Mouse (Mus musculus) liver, embryonic 14.5 days (tissue): Measurements from ENCODE around the gene Gpr34. TPM values are rescaled to one million over a fixed set of nuclear protein-coding genes. Genes with fewer than 3 reads are reported as not detected.
A peak's percentile ranks its signal among the peaks of the same experiment; 100 is the strongest.

Experiments used
- ATAC-seq: fragments of 200-750 bp; cut with Nextera tagmentation; 2 replicates; pipeline ENCODE4 v1.8.0; 2017; ENCODE audit warnings: moderate number of reproducible peaks, mild to moderate bottlenecking, moderate library complexity; ENCODE audit not compliant: insufficient read depth
- DNase-seq, 3 experiments: peaks; one replicate each; pipeline ENCODE4 v3.0.0-alpha.2; 2012 to 2013; ENCODE audit warnings: low read depth in 3 of 3, low spot score in 3 of 3
- H3K27ac ChIP-seq: fragments of 300-500 bp; sonication (generic); 2 replicates; pipeline ENCODE4 v1.5.1; 2014; ENCODE audit warnings: moderate library complexity, mild to moderate bottlenecking, control low read depth, inconsistent platforms
- H3K27me3 ChIP-seq: fragments of 300-500 bp; sonication (generic); 2 replicates; pipeline ENCODE4 v1.6.1; 2014; ENCODE audit warnings: mild to moderate bottlenecking, low read length, moderate library complexity; ENCODE audit not compliant: control insufficient read depth, insufficient read depth
- H3K36me3 ChIP-seq: fragments of 300-500 bp; sonication (generic); replicated peaks from 2 replicates; pipeline ENCODE4 v1.6.1; 2014; ENCODE audit warnings: low read depth; ENCODE audit not compliant: control insufficient read depth, insufficient read depth
- H3K4me1 ChIP-seq, 2 experiments: fragments of 200-500 bp in 1 of 2; fragments of 300-500 bp in 1 of 2; sonication (generic) in 1 of 2; replicated peaks; 2 replicates each; pipeline ENCODE4 v1.6.1; 2012 to 2014; ENCODE audit warnings: antibody characterized with exemption in 1 of 2, inconsistent platforms in 1 of 2, low read length in 1 of 2; ENCODE audit not compliant: control insufficient read depth in 2 of 2, insufficient read depth in 2 of 2
- H3K4me2 ChIP-seq: fragments of 300-500 bp; sonication (generic); 2 replicates; pipeline ENCODE4 v1.6.1; 2014; ENCODE audit warnings: low read depth, mild to moderate bottlenecking, control low read depth, moderate library complexity
- H3K4me3 ChIP-seq, 2 experiments: fragments of 200-500 bp in 1 of 2; fragments of 300-500 bp in 1 of 2; sonication (generic) in 1 of 2; 2 replicates each; pipeline ENCODE4 v1.5.1; 2012 to 2014; ENCODE audit warnings: low read depth in 2 of 2, low read length in 2 of 2, mild to moderate bottlenecking in 2 of 2, control low read depth in 1 of 2, inconsistent platforms in 1 of 2, moderate library complexity in 1 of 2; ENCODE audit not compliant: insufficient read depth in 1 of 2
- H3K9ac ChIP-seq: fragments of 300-500 bp; sonication (generic); replicated peaks from 2 replicates; pipeline ENCODE4 v1.6.1; 2014; ENCODE audit warnings: mild to moderate bottlenecking, control low read depth, moderate library complexity
- H3K9me3 ChIP-seq: fragments of 300-500 bp; sonication (generic); 2 replicates; pipeline ENCODE4 v1.6.1; 2016; ENCODE audit warnings: low read length, mixed read lengths; ENCODE audit not compliant: control insufficient read depth
- CTCF ChIP-seq: IDR thresholded peaks from 2 replicates; pipeline ENCODE4 v1.5.1; 2016; ENCODE audit warnings: antibody characterized with exemption, low read depth, control low read depth
- EP300 ChIP-seq: IDR thresholded peaks from 2 replicates; pipeline ENCODE4 v1.6.1; 2016; ENCODE audit warnings: antibody characterized with exemption, low read depth
- WGBS: fragments of 180-500 bp; shearing (Covaris S2); extraction: QIAGEN DNeasy Blood & Tissue Kit; methylation state at CpG from one replicate; pipeline ENCODE4 v1.1.7; 2014; ENCODE audit not compliant: insufficient replicate concordance; 5-methylcytosine and 5-hydroxymethylcytosine counted together
- polyA plus RNA-seq, 2 experiments: library from polyadenylated mRNA; depleted of rRNA in 1 of 2; stranded (reverse) in 1 of 2; unstranded in 1 of 2; fragments of >200 nt; fragmentation: Nextera tagmentation in 1 of 2; extraction: Ambion mirVana in 1 of 2; gene quantifications; 2 replicates each; pipeline versions ENCODE4 v1.2.1 to v1.2.3; 2012 to 2014

The Gpr34 gene
- polyA plus RNA-seq, 2 experiments: 0.13 to 0.56 TPM

GRCm38 (mm10) chrX:13659201-13659890, 27.5 kb downstream of the Gpr34 start:
- Histone ChIP-seq H3K27ac (no peak overlapping the region), H3K4me1 (peaks cover 0 to 11% of the 10 kb centered on the region in 2 experiments; a peak in 2 of 4 replicates), H3K27me3 (no peaks in the 10 kb centered on the region), H3K9me3 (no peaks in the 10 kb centered on the region), H3K4me3 (no peak overlapping the region), H3K4me2 (no peak overlapping the region), H3K36me3 (no peaks in the 10 kb centered on the region), H3K9ac (no peak overlapping the region)
- TF ChIP-seq CTCF: no peak
- TF ChIP-seq EP300: no peak
- DNase-seq (no peak), ATAC-seq (no peak)
- whole genome bisulfite sequencing: 58% methylated on average over 4 of the region's 4 CpGs

GRCm38 (mm10) chrX:13661063-13661462, 29.2 kb downstream of the Gpr34 start, which contains the start of gene Gpr82:
Gpr82 (plus strand) TSS chrX:13661363.
- no peak within 1 kb of the TSS for H3K4me3 ChIP-seq
- no peaks in the 10 kb centered on the region for H3K27me3 ChIP-seq
- H3K4me2 ChIP-seq: no peak within 1 kb of the TSS
- H3K4me1 ChIP-seq: peaks cover 0 to 6% of the 10 kb centered on the region in 2 experiments; a peak in 2 of 4 replicates
- WGBS: 71% methylated on average over 5 of the region's 5 CpGs
- no peak within 1 kb of the TSS for H3K27ac ChIP-seq
- TF ChIP-seq CTCF: no peak
- no peak for TF ChIP-seq EP300
- H3K36me3 ChIP-seq: no peaks in the 10 kb centered on the region
- DNase-seq (no peak), ATAC-seq (no peak)
- no peaks in the 10 kb centered on the region for H3K9me3 ChIP-seq
- no peak within 1 kb of the TSS for H3K9ac ChIP-seq

- Histone ChIP-seq H3K27me3 (no peaks in the 10 kb centered on the region), H3K9me3 (no peaks in the 10 kb centered on the region), H3K36me3 (no peaks in the 10 kb centered on the region), H3K4me1 (peaks cover 0 to 4% of the 10 kb centered on the region in 2 experiments; a peak in 2 of 4 replicates), H3K4me3 (no peak overlapping the region), H3K9ac (no peak overlapping the region), H3K27ac (no peak overlapping the region), H3K4me2 (no peak overlapping the region)
- WGBS: 22% methylated on average over 5 of the region's 5 CpGs
- DNase-seq (peak in 2 of 3 experiments; percentile 27 to 31), ATAC-seq (peak; percentile 74)
- TF ChIP-seq EP300: peak; percentile 79
- no peak for TF ChIP-seq CTCF
These were observed 37.0 kb downstream of the Gpr34 start for GRCm38 (mm10) chrX:13668867-13669266.

DNA sequence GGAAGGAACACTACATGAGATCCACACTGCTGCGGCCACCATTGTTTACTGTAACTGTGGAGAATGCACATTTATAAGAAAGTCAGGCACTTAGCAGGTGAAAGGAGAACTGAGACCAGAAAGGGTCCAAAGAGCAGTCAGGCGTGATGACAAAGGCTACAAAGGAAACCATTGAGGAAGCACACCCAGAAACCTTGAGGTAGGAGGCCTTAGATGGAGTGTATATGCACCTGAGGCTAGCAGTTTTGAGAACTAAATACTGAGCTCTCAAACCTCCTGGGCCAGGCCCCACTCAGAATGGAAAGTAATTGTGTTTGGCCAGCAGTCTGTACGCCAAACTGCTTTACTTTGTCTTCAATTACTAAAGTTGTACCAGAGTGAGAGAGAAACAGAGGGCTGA, 38.5 kb downstream of the Gpr34 start:
- Histone ChIP-seq H3K9me3 (no peaks in the 10 kb centered on the region), H3K4me2 (no peak overlapping the region), H3K4me1 (peaks cover 0 to 4% of the 10 kb centered on the region in 2 experiments; a peak in 2 of 4 replicates), H3K36me3 (no peaks in the 10 kb centered on the region), H3K9ac (no peak overlapping the region), H3K4me3 (no peak overlapping the region), H3K27me3 (no peaks in the 10 kb centered on the region), H3K27ac (no peak overlapping the region)
- WGBS: 71% methylated on average over 3 of the region's 3 CpGs
- ATAC-seq (no peak), DNase-seq (no peak)
- no peak for TF ChIP-seq EP300
- no peak for TF ChIP-seq CTCF

DNA sequence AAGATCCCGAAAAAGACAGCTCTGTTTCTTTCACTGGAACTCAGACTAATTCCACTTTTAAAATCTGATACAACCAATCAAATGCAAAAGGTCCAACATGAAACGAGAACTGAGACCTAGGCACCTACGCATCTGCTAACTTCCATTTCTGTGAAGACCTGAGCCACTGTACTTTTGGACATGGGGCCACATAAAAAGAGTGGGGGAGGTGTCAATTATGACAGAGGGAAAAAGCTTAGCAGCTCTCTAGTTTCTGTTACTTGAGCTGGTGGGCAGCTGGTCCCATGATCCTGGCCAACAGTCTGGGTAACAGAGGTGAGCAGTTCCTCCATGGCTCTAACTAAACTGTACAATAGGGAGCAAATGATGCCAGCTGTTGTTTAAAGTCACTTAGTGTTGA, 41.1 kb downstream of the Gpr34 start:
- no peak for DNase-seq
- ATAC-seq: no peak
- no peaks in the 10 kb centered on the region for H3K9me3 ChIP-seq
- no peak overlapping the region for H3K4me3 ChIP-seq
- H3K9ac ChIP-seq: no peak overlapping the region
- no peak overlapping the region for H3K27ac ChIP-seq
- peaks cover 0 to 4% of the 10 kb centered on the region in 2 experiments; a peak in 2 of 4 replicates for H3K4me1 ChIP-seq
- no peak for TF ChIP-seq CTCF
- TF ChIP-seq EP300: no peak
- H3K36me3 ChIP-seq: no peaks in the 10 kb centered on the region
- H3K4me2 ChIP-seq: no peak overlapping the region
- H3K27me3 ChIP-seq: no peaks in the 10 kb centered on the region
- WGBS: 71% methylated on average over 3 of the region's 3 CpGs
